Mouse (Mus musculus) R1 (cell line): Measurements from ENCODE around the gene Gm49321.

ENCODE experiments used
- DNase-seq: peaks from one replicate; pipeline ENCODE4 v3.0.0-alpha.2; 2018; ENCODE audit warnings: low read depth, low spot score

Gene Gm49321

DNA sequence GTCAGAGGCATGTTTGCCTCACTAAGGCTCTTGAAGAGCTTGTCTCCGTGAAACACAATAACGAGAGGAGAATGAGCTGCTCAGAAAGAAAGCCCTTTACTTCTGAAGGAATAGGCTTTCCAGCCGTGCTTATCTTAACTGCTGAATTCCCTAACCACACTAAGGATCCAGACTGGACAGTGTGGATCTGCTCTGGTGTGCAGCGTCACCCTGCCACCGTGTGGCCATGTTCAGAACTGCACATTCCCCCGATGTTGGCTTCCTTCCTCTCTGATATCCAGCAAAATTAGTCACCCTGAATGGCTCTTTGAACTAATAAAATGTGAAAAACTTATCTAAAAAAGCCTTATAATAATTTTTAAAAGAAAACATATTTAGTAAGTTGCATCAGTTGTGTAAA is 76.3 kb downstream of the Gm49321 start:
- peak; percentile 59 for DNase-seq

- DNase-seq = peak; percentile 35
Measured at GRCm38 (mm10) chr12:74014739-74015270, 77.4 kb downstream of the Gm49321 start.

GRCm38 (mm10) chr12:74015491-74015890 is 78.0 kb downstream of the Gm49321 start:
- no peak for DNase-seq
